Mouse (Mus musculus) lung, postnatal 14 days (tissue): Measurements from ENCODE around the gene Gstp3.
A peak's percentile ranks its signal among the peaks of the same experiment; 100 is the strongest.

ENCODE experiments used
- DNase-seq: peaks from one replicate; pipeline ENCODE4 v3.0.0; 2021

Gstp3 gene

GRCm38 (mm10) chr19:4033742-4034141 lies 25.6 kb downstream of the Gstp3 start:
- DNase-seq: no peak

DNA sequence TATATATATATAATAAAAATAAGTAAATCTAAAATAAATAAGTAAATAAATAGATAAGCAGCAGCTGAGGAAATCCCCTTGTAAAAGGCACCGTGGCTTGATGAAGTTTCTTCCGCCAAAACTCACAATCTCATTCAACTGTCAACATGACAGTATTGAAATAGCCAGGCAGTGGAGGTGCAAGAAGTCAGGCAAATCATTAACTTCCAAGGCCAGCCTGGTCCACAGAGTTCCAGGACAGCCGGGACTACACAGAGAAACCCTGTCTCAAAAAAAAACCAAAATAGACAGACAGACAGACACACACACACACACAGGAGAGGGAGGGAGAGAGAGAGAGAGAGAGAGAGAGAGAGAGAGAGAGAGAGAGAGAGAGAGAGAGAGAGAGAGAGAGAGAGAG lies 26.1 kb downstream of the Gstp3 start:
- no peak for DNase-seq

DNA sequence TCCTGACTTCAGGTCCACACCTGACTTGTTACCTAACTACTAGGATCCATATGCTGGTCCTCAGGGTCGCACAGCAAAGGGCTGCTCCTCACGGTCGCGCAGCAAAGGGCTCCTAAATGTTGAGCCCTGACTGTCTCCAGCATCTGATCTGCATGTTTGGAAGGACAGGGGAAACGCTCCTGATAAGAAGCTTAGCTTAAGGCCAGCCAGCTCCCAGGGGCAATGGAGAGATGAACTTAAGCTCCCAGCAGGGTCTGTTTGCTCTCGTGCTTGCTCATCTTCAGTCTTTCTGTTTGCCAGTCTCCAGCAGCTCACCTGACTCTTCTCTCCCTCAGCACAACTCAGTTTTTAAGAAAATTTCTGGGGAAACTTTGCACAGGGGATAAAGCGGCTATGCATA lies 26.7 kb downstream of the Gstp3 start:
- no peak for DNase-seq

GRCm38 (mm10) chr19:4027576-4027975 lies 31.8 kb downstream of the Gstp3 start:
- no peak for DNase-seq

- no peak for DNase-seq
These were observed 36.2 kb downstream of the Gstp3 start for GRCm38 (mm10) chr19:4023185-4023584.

- DNase-seq: peak; percentile 85
These were observed 40.4 kb downstream of the Gstp3 start for GRCm38 (mm10) chr19:4018743-4019583.

- DNase-seq: no peak
These were observed 41.3 kb downstream of the Gstp3 start for GRCm38 (mm10) chr19:4017921-4018587.

GRCm38 (mm10) chr19:4015635-4016034 lies 43.7 kb downstream of the Gstp3 start:
- no peak for DNase-seq

GRCm38 (mm10) chr19:4014802-4015201 lies 44.6 kb downstream of the Gstp3 start:
- DNase-seq: no peak

GRCm38 (mm10) chr19:4013066-4013465 lies 46.3 kb downstream of the Gstp3 start:
- DNase-seq: no peak

DNA sequence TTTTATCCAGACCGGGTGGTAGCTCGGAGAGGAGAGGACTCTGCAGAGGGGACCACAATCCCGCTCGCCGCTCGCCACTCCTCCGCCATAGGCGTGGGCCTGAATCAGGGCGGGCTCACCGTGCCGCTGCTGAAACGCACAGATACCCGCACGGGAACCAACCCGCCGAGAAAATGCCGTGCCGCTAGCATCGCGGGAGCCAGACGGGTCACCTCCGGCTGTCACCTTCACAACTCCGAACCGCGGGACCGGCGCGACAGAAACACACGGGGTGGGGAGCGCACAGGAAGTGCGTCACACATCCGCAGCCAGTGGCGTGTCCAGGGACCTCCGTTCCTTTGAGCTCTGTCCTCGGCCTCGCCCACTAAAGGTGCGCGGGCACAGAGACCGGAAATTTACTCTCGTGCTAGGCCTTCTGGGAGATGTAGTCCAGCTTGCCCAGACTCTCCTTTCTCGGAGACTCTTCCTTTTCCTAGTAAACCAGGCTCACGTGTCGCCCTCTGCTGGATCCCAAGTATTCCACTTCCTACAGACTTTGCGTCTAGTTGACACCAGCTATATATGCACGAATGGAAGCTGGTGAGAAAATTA lies 46.8 kb downstream of the Gstp3 start, which contains the start of gene Ndufv1:
Gene Ndufv1 (minus strand): TSS at position 375 of the 591 bp plus-strand sequence.
- peak; percentile 96 for DNase-seq

DNA sequence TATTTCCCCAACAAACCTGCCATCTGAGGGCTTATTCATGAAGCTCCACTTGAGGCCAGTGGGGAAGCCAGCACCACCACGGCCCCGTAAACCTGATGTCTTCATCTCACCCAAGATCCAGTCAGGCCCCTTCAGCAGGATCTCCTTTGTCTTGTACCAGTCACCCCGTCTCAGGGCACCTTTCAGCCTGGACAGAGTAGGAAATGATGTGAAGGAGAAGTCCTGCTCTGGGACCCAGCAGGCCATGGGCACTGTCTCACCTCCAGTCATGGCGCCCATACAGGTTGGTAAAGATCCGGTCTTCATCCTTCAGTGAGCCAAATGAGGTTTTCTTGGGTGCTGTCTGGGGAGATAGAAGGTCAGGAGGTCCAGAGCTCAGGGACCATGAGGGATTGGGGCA lies 48.3 kb downstream of the Gstp3 start:
- no peak for DNase-seq
